In the genomic region with DNA sequence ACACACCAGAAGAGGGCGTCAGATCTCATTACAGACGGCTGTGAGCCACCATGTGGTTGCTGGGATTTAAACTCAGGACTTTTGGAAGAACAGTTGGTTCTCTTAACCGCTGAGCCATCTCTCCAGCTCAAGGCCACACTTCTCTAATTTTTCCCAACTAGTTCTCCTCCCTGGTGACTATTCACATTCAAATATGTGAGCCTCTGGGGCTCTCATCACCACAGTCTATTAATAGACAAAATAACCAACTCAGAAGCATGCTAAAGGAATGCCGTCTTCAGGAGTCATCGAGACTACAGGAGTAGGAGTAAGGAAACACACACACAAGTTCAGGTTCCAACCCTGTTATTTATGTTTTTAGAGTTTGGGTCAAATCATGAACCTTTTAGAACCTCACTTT, we compare ENCODE assay signal across 27 mouse cellular contexts. TPM values are rescaled to one million over a fixed set of nuclear protein-coding genes. Genes with fewer than 3 reads are reported as not detected.
A peak's percentile ranks its signal among the peaks of the same experiment; 100 is the strongest.
DNase-seq lines count a peak whose midpoint lies in the region; ATAC-seq and TF ChIP-seq lines count a peak whose summit lies in the region.
"Had no signal": no experiment of that assay in that cellular context is flagged by ENCODE, and none has a peak within 500 bp of the region (broad histone marks: within the 10 kb centered on the region; RNA-seq: fewer than 3 reads in every experiment).

No protein-coding gene starts in this region.

- H3K4me1 ChIP-seq in heart, adult 2 months (ENCODE audit: control insufficient read depth, insufficient read depth, low read length): no peaks in the 10 kb centered on the region
- peaks cover 17% of the 10 kb centered on the region for H3K4me1 ChIP-seq in heart, embryonic 13.5 days
- peaks cover 15% of the 10 kb centered on the region for H3K4me1 ChIP-seq in heart, postnatal 0 days (ENCODE audit: control insufficient read depth, insufficient read depth)
- H3K4me1 ChIP-seq: embryonic facial prominence, embryonic 12.5 days; forebrain, embryonic 12.5 days had no signal

- ATAC-seq in heart, embryonic 13.5 days (ENCODE audit: extremely low read depth, insufficient number of reproducible peaks, low FRiP score, low TSS enrichment): no peak
- ATAC-seq in heart, postnatal 0 days (ENCODE audit: insufficient read depth, low read depth): peak; percentile 53; the same call in 1 of the 2 replicates
- ATAC-seq: activated CD4-positive, CD25-positive, alpha-beta regulatory T cell, adult 4 months; forebrain, embryonic 15.5 days; hindbrain, postnatal 0 days; inflammation-experienced regulatory T-cells, adult 6 months; intestine, embryonic 16.5 days had no signal

- no peaks in the 10 kb centered on the region for H3K36me3 ChIP-seq in heart, adult 2 months (ENCODE audit: control insufficient read depth, insufficient read depth, low read length)
- no peaks in the 10 kb centered on the region for H3K36me3 ChIP-seq in heart, embryonic 13.5 days
- no peaks in the 10 kb centered on the region for H3K36me3 ChIP-seq in heart, postnatal 0 days (replicated peaks; ENCODE audit: control insufficient read depth, insufficient read depth, low read length)
- H3K36me3 ChIP-seq: embryonic facial prominence, embryonic 12.5 days; embryonic facial prominence, embryonic 15.5 days; forebrain, embryonic 12.5 days; forebrain, embryonic 15.5 days had no signal

- TF ChIP-seq POLR2A in heart, adult 2 months (IDR thresholded peaks at IDR 0.05; ENCODE audit: insufficient read depth, low read depth, low read length): no peak

- no peaks in the 10 kb centered on the region for H3K27me3 ChIP-seq in heart, adult 2 months (ENCODE audit: control insufficient read depth, insufficient read depth, low read length)
- H3K27me3 ChIP-seq in heart, embryonic 13.5 days (replicated peaks): no peaks in the 10 kb centered on the region
- H3K27me3 ChIP-seq in heart, postnatal 0 days (ENCODE audit: control insufficient read depth, insufficient read depth, low read length): no peaks in the 10 kb centered on the region
- H3K27me3 ChIP-seq: embryonic facial prominence, embryonic 12.5 days; embryonic facial prominence, embryonic 15.5 days; forebrain, embryonic 12.5 days; forebrain, embryonic 15.5 days had no signal

- intact Hi-C loops in heart, adult 2 months (cut with DNase I): no loop called here
- intact Hi-C loops in heart, postnatal 14 days (cut with DNase I): no loop called here
- intact Hi-C loops in heart, postnatal 36 days (cut with DNase I): no loop called here

- H3K27ac ChIP-seq in heart, adult 2 months: no peak overlapping the region
- H3K27ac ChIP-seq in heart, embryonic 13.5 days (replicated peaks): peak overlapping the region; percentile 20; the same call in 1 of the 2 replicates
- peak overlapping the region; percentile 0; the same call in 1 of the 2 replicates for H3K27ac ChIP-seq in heart, postnatal 0 days (ENCODE audit: low read depth)
- H3K27ac ChIP-seq: embryonic facial prominence, embryonic 12.5 days; embryonic facial prominence, embryonic 15.5 days; forebrain, embryonic 12.5 days; forebrain, embryonic 15.5 days; hindbrain, embryonic 14.5 days; hindbrain, postnatal 0 days had no signal

- H3K4me2 ChIP-seq in heart, embryonic 13.5 days: no peak overlapping the region; the same call in 1 of the 2 replicates
- H3K4me2 ChIP-seq in heart, postnatal 0 days (ENCODE audit: low read depth, low read length): no peak overlapping the region
- H3K4me2 ChIP-seq: embryonic facial prominence, embryonic 12.5 days; embryonic facial prominence, embryonic 15.5 days; forebrain, embryonic 12.5 days; forebrain, embryonic 15.5 days; hindbrain, embryonic 14.5 days had no signal

- H3K79me2 ChIP-seq in heart, adult 2 months (replicated peaks; ENCODE audit: control insufficient read depth, insufficient read depth, low read length): no peaks in the 10 kb centered on the region

- TF ChIP-seq EP300 in heart, adult 2 months (IDR thresholded peaks at IDR 0.05; ENCODE audit: insufficient read depth, low read depth, low read length): no peak
- TF ChIP-seq EP300 in heart, postnatal 0 days (IDR thresholded peaks at IDR 0.05; ENCODE audit: low read depth): no peak

- no peaks in the 10 kb centered on the region for H3K9me3 ChIP-seq in heart, embryonic 13.5 days
- no peaks in the 10 kb centered on the region for H3K9me3 ChIP-seq in heart, postnatal 0 days (replicated peaks; ENCODE audit: control insufficient read depth, low read length)
- H3K9me3 ChIP-seq: embryonic facial prominence, embryonic 12.5 days; embryonic facial prominence, embryonic 15.5 days; forebrain, embryonic 12.5 days; forebrain, embryonic 15.5 days had no signal

- H3K9ac ChIP-seq in heart, adult 2 months (ENCODE audit: low read depth, low read length): no peak overlapping the region
- H3K9ac ChIP-seq in heart, embryonic 13.5 days: no peak overlapping the region
- H3K9ac ChIP-seq in heart, postnatal 0 days (replicated peaks; ENCODE audit: low read depth, low read length): no peak overlapping the region
- H3K9ac ChIP-seq: embryonic facial prominence, embryonic 12.5 days; embryonic facial prominence, embryonic 15.5 days; forebrain, embryonic 12.5 days; forebrain, embryonic 15.5 days; hindbrain, embryonic 14.5 days had no signal

- H3K4me3 ChIP-seq in heart, adult 2 months: no peak overlapping the region
- no peak overlapping the region for H3K4me3 ChIP-seq in heart, embryonic 13.5 days
- H3K4me3 ChIP-seq in heart, postnatal 0 days (ENCODE audit: low read depth, low read length): no peak overlapping the region
- H3K4me3 ChIP-seq: embryonic facial prominence, embryonic 12.5 days; embryonic facial prominence, embryonic 15.5 days; erythroblast, embryonic 14.5 days; forebrain, embryonic 12.5 days; forebrain, embryonic 15.5 days had no signal

- WGBS in heart, adult 2 months: 63% methylated on average over 5 of the region's 5 CpGs
- WGBS in heart, embryonic 13.5 days: 55% methylated on average over 5 of the region's 5 CpGs
- 53% methylated on average over 5 of the region's 5 CpGs for WGBS in heart, postnatal 0 days

- peak; percentile 23 for DNase-seq in heart, adult 11 months
- no peak for DNase-seq in heart, adult 2 months
- no peak for DNase-seq in heart, postnatal 14 days
- DNase-seq in heart, postnatal 0 days (ENCODE audit: low spot score): peak; percentile 35
- DNase-seq in heart, postnatal 36 days: no peak
- DNase-seq in c-Kit-positive CD71-positive TER-119-positive erythroid progenitor cells, embryonic 14.5 days (ENCODE audit: low spot score): no peak
- DNase-seq: adrenal gland, adult 8-10 months; adrenal gland, postnatal 25 days; cerebellum, adult 11 months; cerebellum, adult 2 months; cerebellum, adult 9-11 months; cerebellum, postnatal 25 days; gastrocnemius, postnatal 10 days; heart, postnatal 10 days; kidney, adult 18-20 months; kidney, adult 9 months had no signal

- TF ChIP-seq CTCF in heart, adult 2 months (IDR thresholded peaks at IDR 0.05): no peak
- no peak for TF ChIP-seq CTCF in heart, postnatal 0 days (IDR thresholded peaks at IDR 0.05; ENCODE audit: low read depth)

RNA-seq across cellular contexts. Expression of gene Metap2, which starts 43.4 kb away (rescaled TPM):
- 100 to 1,000 TPM; 111 to 114 TPM for total RNA-seq in heart, adult 2 months (2021)
- 45.4 and 90.6 TPM in 2 replicates for polyA plus RNA-seq in heart, adult 2 months (2012; rRNA removed)
- 141 and 148 TPM in 2 replicates for polyA plus RNA-seq in heart, embryonic 13.5 days (2015; fragmentation: Nextera tagmentation; extraction: Ambion mirVana)
- 100 to 1,000 TPM; 118 to 136 TPM for total RNA-seq in heart, postnatal 14 days (2021)
- 22.0 and 37.9 TPM in 2 replicates for total RNA-seq in heart, postnatal 0 days (2014; rRNA removed; ENCODE audit: low replicate concordance)
- polyA plus RNA-seq in heart, postnatal 0 days (2015; fragmentation: Nextera tagmentation; extraction: Ambion mirVana): 141 and 151 TPM in 2 replicates
- 100 to 1,000 TPM; 127 to 131 TPM for total RNA-seq in heart, postnatal 36 days (2021)

Comparison
In these comparisons a context has a peak if more than half of its experiments do, and no peak if none do; other contexts are left out.
1. DNase-seq: peak in heart, adult 11 months (single experiment) and heart, postnatal 0 days (single experiment); none in heart, adult 2 months (0 of 2), heart, postnatal 14 days (0 of 2), heart, postnatal 36 days (0 of 2) and c-Kit-positive CD71-positive TER-119-positive erythroid progenitor cells, embryonic 14.5 days (single experiment).